Mouse (Mus musculus) layer of hippocampus, postnatal 36 days (tissue): Measurements from ENCODE around the gene Slc24a2. TPM values are rescaled to one million over a fixed set of nuclear protein-coding genes. Genes with fewer than 3 reads are reported as not detected.

Experiments
- DNase-seq, 2 experiments: peaks; one replicate each; pipeline ENCODE4 v3.0.0; 2022
- total RNA-seq, 2 experiments: library from RNA; stranded (reverse); gene quantifications; 2 replicates each; pipeline ENCODE4 v1.2.3; 2021

Gene Slc24a2
- total RNA-seq, 2 experiments from 2014 or later, result 374 to 393 TPM

DNA sequence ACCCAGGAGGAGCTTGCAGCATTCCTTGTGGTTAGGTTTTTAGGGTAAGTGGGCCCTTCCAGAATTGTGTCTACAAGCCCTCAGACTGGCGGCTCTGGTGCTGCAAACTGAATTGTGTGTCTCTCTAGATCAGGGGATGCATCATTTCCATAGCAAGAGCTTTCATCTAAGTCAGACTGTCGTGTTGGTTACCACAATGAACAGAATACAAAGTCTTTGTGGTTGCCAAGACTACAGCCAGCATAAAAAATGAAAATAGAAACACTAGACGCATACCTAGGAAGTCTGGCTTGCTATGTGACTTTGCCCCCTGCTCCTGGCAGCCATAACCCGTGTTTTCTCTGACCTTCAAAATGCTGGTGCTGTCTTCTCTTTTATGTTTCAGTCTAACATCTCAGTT lies 114.6 kb downstream of the Slc24a2 start:
- DNase-seq, result no peak

DNA sequence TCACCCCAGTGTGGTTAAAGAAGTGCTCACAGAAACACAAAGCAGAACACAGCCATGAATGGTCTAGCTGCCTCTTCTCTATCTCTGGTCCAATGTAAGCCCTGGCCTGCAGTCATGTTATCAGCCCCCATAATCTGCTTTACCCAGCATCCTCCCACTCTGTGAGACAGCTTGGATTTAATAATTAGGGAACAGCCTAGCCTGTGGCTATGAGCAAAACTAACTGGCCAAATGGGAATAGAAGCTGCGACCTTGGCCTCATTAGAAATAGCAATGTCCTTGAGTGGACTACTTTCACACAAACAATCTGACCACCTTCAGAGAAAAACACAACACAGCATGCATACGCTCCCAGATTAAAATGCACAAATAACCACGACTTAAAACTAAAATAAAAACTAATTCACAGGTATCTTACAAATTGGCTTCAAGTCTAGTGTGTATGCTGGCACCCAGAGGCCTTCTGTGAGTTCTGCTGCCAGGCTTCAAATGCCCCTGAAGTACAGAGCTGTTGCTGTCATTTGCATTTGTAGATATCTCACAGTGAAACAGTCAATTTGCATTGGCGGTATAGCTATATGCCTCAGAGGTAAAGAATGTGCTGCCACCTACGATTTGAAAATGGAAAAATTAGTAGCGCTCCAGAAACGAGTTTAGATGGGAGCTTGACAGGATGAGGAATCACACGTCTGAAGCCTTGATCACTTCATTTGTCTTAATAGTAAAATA lies 120.8 kb downstream of the Slc24a2 start:
- no peak for DNase-seq

DNA sequence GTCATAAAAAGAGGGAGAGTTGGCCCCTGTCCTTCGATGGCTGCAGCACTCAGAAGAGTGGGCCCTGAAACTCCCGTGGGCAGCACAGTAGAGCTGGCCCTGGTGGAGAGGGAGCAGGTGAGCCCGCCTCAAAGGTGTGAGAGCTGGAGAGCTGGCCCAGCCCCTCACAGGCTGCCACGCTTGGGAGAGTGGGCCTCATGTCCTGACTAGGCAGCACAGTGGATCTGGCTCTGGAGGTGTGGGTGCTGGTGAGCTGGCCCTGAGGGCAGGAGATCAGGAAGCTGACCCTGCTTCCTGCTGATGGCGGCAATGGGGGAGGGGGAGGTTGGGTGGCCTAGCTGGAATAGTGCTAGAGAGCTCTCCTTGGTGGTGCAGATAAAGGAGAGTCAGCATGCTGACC lies 129.3 kb downstream of the Slc24a2 start:
- DNase-seq, result no peak

DNA sequence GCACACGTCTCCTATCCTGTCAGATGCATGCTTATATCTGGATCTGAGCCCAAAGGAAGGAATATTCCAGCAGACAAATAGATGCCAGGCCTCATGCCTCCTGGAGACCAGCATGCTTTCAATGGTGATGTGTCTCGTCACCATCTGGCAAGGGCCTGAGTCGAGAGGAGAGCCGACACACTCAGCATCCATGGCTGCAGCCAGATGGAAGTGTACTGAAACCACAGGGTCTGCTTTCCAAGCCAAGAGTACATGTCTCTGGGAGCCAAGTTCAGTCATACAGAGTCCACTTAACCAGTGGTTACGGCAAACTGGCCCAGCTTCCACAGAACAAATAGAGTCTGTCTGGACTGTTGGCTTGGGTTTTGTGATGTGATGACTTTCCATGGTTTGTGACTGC lies 134.1 kb downstream of the Slc24a2 start:
- DNase-seq, result peak; percentile 55

DNA sequence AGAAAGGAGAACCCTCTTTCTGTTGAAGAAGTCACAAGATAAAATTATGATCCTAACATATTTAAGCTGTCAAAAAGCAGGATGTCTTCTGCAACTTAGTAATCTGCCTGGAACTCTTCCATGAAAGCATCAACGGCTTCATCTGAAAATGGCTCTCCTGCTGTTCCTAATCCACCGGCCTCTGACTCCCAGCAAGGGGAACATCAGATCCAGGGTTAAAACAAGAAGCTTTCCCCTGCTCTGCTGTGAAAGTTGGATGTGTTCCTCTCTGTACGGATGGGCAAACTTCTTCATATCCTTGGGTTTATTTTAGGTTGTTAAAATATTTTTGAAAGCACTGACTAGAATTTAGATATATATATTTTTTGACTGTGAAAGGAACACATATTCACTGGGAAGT lies 136.7 kb downstream of the Slc24a2 start:
- no peak for DNase-seq

DNA sequence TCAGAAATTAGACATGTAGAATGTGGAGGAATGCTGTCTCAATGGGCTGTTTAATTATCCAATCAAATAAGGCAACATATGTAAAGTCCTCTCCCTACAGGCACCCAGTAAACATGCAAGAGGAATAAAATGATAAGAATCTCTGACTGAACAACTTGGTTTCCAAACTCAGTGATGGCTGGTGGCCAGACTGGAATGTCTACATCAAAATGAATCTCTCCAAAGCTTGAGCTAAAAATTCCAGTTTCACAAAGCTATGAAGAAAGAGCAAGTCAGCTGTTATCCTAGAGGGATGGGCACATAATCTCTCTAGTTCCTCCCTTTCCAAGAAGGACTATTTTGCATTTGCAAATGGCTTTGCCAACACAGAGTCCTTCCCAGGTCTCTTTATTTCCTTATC lies 139.4 kb downstream of the Slc24a2 start:
- no peak for DNase-seq

DNA sequence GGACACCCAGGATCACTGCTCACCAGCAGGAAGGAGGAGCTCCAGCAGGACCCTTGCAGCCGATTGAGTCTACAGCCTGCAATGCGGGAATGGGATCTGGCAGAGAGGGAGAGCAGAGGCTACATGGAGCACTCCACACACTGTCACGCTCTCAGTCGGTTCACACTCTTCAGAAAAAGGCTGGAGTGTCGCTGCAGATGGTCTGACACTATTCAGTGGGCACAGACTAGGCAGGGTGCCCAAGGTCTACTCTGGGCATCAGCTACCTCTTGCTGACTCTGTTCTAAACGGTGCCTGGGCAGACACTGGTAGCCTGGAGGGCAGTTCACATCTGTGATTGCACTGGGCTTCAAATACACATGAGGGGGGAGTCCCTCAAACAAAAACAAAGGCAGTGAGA lies 141.6 kb downstream of the Slc24a2 start:
- DNase-seq, result no peak

DNA sequence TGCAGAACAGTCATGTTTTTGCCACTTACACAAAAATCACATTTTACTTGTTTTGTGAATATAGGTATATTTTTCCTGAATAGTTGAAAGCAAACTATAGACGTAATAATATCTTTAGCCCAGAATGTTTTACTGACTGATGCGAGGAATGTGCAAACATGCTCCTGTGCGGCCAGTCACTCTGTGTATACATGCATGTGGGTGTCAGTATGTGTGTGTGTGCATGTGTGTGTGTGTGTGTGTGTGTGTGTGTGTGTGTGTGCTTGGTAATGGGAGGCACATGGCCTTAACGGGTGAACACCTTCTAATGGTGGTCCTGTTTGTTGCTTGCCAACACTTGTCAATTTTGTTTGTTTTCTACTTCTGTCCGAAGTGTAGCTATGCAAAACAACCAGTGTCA lies 142.7 kb downstream of the Slc24a2 start:
- no peak for DNase-seq

DNA sequence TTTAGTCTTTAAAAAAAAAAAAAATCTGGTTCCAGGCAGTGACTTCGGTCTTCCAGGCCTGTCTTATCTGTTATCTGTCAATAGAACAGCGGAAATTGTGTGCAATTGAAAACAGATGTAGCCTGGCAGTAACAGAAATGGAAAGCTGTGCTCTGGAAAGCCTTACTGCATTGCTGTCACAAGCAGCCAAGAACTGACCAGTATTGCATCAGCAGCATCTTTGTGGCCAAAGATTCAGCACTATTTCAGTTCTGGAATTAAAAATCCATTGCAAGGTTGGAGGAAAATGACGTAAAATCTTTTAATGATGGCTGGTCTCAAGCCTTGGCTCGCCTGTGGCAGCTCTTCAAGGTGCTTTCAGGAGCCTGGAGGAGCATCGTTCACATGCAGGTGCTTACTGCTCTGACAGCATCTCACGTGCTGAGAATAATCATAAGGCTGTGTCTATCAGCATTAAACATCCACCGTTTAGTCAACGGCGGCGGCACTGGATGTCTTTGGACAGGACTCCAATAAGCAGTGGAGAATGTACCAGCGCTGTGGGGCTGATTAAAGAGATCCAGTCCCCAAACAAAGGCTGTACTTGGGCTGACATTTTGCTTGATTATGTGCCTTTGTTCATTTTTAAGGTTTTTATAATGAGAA lies 143.2 kb downstream of the Slc24a2 start:
- DNase-seq, result no peak

DNA sequence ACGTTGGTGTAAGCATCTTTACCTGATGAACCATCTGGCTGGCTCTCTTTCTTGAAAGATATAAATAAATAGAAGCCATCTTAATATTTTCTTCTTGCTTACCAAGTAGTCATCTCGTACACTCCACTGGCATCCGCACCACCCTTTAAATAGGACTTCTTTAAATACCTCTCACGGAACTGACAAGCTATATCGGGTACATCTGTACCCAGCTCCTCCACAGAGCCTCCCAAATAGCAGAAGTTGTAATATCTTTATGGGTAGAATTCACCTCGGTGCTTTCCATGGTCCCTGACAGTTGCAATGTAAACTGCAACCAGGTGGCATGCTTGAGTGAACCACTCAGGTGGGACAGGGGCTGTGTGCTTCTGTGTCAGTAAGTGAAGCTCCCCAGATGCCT lies 149.0 kb downstream of the Slc24a2 start:
- no peak for DNase-seq

DNA sequence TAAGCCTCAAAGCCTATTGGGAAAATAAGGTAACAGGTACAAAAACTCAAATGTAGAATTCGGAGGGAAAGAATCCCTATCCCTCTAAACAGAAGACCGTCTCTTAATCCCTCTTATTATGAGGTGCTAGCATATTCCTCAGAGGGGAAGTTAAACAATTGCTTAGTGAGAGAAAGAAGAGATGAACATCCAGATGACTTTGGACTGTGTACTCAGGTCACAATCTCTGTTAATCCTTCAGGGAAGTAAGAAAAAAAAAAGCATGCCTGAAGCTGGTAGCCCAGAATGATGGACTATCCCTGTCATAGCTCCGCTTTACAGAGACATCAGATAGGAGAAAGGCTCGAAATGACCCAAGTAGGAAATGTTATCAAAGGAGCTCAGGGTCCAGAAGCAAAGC lies 151.0 kb downstream of the Slc24a2 start:
- DNase-seq, result no peak

DNA sequence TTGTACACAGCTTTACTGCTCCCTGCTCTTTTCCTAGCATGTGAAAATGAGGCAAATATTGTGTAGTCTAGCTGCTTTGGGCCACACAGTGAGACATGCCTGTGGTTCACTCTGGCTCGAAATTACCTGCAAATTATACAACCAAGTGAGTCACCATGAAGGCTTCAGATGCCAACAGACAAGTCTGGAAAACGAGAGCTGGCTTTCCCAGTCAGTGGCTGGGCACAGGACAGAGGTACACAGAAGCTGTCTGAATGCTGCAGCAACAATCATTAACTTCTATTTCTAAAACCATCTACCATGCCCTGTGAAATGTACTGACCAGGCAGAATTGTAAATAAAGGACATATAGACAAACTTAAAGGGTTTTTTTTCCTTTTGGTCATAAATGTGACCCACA lies 151.6 kb downstream of the Slc24a2 start:
- DNase-seq, result no peak

DNA sequence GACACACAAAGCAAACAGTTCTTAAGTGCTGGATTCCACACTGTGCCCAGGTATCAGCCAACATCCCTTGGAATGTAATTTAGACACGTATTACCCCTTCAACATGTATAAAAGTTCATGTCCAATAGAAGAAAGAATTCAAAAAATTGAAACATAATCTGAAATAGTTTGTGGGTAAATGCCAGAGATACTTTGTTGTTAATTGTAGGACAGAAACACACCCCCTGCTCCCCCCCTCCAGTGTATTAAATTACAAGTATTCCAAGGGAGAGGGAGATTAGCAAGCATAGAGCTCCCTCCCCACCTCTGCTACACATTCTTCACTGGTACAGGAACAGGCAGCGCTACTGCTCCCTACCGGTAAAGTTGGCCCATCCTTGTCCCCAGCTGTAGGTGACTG lies 154.5 kb downstream of the Slc24a2 start:
- no peak for DNase-seq

DNA sequence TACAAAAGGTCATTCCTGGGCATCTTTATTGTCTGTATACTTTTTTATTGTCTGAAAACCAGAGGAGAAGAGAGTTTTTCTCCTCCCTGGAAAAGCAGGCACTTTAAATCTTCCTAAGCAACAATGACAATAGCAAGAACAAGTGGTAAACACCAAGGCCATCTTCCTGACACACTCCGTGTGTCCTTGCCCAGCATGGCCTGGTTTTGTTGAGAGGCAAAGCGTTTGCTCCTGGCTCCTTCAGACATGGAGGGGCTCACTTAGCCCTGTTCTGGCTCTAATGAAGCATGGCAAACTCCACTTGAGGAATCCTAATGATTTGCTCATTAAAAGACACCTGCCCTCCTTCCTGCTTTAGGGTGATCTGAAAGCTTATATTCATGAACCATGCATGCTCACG lies 162.2 kb downstream of the Slc24a2 start:
- no peak for DNase-seq

DNA sequence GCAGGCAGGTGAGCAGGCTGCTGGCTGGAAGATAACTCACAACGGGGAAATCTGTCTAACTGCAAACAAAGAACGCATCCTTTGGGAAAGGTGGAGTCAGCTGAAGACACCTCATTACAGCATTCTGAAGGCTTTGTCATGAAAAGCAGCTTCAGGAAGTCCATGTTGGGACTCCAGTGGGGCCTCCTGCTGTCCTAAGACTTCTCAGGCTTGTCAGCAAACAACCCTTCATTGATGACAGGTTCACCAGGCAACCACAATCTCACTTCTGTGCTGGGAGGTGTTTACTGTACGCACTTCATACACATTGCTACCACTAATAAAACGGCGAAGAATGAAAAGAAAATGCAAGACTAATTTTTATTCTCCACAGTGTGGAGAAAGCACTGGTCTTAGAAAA lies 165.1 kb downstream of the Slc24a2 start:
- DNase-seq, result no peak

DNA sequence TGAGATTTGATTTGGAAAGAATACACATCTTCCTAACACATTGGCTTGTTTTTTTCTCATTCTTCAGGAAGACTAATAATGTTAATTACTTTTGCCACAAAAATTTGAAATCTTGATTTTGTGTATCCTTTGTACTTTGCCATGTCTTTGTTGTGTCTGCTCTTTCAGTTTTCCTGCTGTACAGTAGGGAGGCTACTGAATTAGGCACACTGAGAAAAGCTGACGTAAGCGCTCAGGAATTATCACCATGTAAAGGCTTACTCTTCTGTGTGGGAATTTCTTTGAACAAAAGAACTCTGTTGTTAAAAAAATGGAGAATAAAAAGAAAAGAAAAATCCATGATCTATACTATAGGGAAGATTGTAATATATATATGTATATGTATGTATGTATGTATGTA lies 165.7 kb downstream of the Slc24a2 start:
- DNase-seq, result no peak

DNA sequence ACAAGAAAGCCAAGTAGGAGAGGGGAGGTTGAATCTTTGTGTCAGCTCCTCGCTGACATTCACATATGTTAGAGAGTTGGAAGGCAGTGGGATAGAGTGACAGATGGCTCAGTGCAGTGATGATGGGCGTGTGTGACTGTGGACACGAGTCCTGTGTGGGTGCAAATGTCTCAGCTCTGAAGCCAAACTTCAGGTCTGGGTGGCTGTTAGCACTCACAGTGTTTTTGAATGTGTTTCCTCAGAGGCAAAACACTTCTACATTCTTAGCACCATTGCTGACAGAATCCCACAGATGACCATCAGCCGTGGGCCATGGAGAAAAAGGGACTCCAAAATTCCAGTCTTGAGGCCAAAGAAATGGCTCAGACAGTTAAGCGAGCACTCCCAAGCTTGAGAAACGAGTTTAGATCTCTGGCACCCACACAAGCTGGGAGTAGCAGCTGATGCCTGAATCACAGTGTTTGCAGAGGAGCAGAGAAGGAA lies 167.5 kb downstream of the Slc24a2 start:
- DNase-seq, result peak in 1 of 2 experiments; percentile 43

DNA sequence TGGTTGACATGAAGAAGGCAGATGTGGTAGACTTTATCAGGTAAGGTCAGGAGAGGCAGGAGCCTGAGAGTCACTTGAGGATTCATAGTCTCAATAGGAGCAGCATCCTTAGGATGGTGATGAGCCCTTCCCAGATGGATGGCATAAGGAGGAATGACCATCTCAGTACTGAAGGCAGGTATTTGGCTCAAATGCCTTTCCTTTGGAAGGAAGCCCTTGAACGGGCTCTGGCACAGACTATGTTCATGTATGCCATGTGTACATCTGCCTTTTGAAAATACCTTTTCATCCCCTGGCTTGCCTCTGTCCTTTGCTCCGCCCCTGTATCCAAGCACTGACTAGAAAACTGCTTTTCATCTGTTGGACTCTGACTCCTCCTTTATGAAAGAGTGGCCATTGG lies 168.6 kb downstream of the Slc24a2 start:
- no peak for DNase-seq

DNA sequence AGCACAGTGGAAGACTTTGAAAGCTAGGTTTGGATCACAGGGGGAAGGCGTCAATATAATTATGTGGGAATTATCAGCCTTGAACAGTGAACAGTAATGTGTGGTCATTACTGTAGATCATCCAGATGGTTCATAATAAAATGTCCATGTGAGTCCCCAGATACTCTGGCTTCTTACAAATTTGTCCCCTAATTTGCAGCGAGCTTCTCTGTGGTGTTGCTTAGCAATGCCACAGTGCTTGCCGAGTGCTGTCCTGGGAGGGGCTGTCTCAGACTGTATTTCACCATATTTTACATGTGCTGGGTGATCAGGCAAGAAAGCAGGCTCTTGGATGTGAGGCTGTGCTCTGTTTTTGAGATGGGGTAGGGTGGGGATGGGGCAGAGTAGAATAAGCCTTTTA lies 172.7 kb downstream of the Slc24a2 start:
- no peak for DNase-seq

DNA sequence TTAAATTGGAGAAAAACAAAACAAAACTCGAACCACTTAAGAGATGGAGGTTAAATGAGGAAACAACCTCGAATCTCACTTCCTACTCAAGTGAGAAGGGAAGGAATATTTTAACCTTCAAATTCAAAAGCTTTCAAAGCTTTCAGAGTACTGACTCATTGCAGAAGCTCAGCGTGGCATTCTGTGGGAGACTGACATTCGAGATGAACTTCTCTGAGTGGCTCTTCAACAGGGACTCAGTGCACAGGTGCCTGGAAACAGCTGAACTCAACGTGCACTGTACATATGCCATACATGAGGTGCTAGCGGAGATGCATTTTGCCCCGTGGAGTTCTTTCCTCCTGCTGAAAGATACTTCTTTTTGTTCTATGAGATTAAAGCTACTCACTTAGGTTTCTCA lies 174.5 kb downstream of the Slc24a2 start:
- DNase-seq, result no peak

DNA sequence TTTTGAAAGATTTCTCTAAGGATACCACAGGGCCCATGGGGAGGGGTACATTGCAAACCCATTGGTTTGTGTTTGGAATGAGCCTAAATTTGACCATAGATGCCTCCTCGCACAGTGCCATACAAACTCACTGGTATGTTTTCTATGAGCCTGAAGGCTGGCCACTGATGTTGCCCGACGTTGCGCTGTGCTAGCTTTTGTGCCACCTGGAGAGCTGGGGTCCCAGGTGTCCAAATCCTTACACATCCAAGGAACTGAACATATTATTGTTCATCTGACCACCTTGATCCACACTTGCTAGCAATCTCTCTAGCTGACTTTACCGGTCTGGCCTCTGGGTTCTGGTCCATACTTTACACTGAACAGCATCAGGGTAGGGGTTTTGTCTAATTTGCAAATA lies 177.4 kb downstream of the Slc24a2 start:
- DNase-seq, result no peak

DNA sequence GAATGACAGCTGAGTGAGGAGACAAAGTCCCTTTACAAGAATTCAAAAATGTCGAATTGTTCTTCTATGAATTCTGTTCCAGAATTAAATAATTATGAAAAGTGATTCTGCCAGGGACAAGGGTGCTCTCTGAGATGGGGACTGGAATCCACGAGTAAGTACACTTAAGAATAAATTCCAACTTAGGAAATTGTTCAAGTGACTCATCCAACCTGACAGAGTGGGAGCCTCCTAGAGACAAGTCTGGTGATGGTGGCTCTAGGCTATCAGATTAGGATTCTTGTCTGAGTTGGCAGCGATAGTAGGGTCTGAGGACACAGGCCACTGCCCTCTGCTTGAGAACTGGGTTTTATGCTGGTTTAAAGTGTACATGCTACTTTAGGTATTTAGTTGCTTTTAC lies 181.2 kb downstream of the Slc24a2 start:
- no peak for DNase-seq

DNA sequence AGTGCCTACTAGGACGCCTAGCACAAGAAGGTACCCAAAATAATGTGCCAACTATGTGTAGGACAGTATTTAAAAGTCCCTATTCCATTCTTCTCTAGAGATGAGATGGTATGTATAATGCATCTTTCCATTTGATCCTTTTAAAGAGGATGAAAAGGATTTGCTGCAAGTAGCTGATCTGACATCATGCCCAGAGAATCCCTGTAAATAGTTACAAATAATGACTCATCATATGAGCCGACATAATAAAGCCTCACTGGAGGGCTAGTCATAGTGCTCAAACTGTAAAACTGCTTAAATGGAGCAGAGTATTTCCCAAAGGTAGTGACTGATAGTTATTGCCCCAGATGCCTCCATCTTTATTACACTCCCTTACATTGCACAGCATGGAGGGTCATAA lies 183.1 kb downstream of the Slc24a2 start:
- no peak for DNase-seq

DNA sequence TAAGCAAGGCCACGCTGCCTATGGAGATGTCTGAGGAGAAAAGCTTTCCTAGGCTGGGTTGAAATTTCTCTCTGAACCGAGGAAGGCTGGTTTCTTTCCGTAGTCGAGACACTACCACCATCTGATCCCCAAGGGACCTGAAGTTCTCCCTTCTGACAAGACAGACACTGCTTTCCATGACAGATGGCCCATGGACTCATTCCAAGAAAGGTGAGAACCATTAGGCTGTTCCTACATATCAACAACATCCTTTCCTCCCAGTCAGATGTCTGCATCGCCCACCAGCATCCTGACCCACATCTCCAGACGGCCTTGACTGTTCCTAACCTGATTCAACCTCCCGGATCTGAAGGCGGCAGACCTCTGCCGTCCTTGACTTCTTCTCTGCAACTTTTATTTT lies 187.0 kb downstream of the Slc24a2 start:
- no peak for DNase-seq
